Mouse (Mus musculus) lung, embryonic 16.5 days (tissue): ENCODE results near the gene Arid2. TPM values are rescaled to one million over a fixed set of nuclear protein-coding genes. Genes with fewer than 3 reads are reported as not detected.

Source experiments
- ATAC-seq: fragments of 200-750 bp; cut with Nextera tagmentation; 2 replicates; pipeline ENCODE4 v1.8.0; 2017; ENCODE audit warnings: low read depth, mild to moderate bottlenecking, moderate library complexity
- H3K27ac ChIP-seq: fragments of 300-500 bp; sonication (generic); 2 replicates; pipeline ENCODE4 v1.5.1; 2014; ENCODE audit warnings: mild to moderate bottlenecking, control low read depth, low read length
- H3K27me3 ChIP-seq: fragments of 300-500 bp; sonication (generic); 2 replicates; pipeline ENCODE4 v1.6.1; 2014; ENCODE audit warnings: low read depth, low read length, mixed read lengths; ENCODE audit not compliant: control insufficient read depth, insufficient read depth
- H3K36me3 ChIP-seq: fragments of 300-500 bp; sonication (generic); 2 replicates; pipeline ENCODE4 v1.6.1; 2014; ENCODE audit warnings: low read length; ENCODE audit not compliant: control insufficient read depth, insufficient read depth
- H3K4me1 ChIP-seq: fragments of 300-500 bp; sonication (generic); replicated peaks from 2 replicates; pipeline ENCODE4 v1.6.1; 2014; ENCODE audit warnings: low read length, mixed read lengths; ENCODE audit not compliant: control insufficient read depth, insufficient read depth
- H3K4me2 ChIP-seq: fragments of 300-500 bp; sonication (generic); 2 replicates; pipeline ENCODE4 v1.6.1; 2014; ENCODE audit warnings: low read depth, low read length, control low read depth
- H3K4me3 ChIP-seq: fragments of 300-500 bp; sonication (generic); 2 replicates; pipeline ENCODE4 v1.5.1; 2014; ENCODE audit warnings: mild to moderate bottlenecking, low read length, control low read depth
- H3K9ac ChIP-seq: fragments of 300-500 bp; sonication (generic); 2 replicates; pipeline ENCODE4 v1.6.1; 2014; ENCODE audit warnings: low read length, control low read depth
- H3K9me3 ChIP-seq: fragments of 300-500 bp; sonication (generic); 2 replicates; pipeline ENCODE4 v1.6.1; 2016; ENCODE audit warnings: low read length; ENCODE audit not compliant: control insufficient read depth
- WGBS: fragments of 180-500 bp; shearing (Covaris S2); extraction: QIAGEN DNeasy Blood & Tissue Kit; methylation state at CpG from one replicate; pipeline ENCODE4 v1.1.7; 2014; 5-methylcytosine and 5-hydroxymethylcytosine counted together
- microRNA-seq: library from miRNA; unstranded; fragments of <30 nt; microRNA quantifications from one replicate; pipeline ENCODE4, GENCODE M21; 2016
- polyA plus RNA-seq: library from polyadenylated mRNA; unstranded; fragments of >200 nt; fragmentation: Nextera tagmentation; extraction: Ambion mirVana; gene quantifications from 2 replicates; pipeline ENCODE4 v1.2.1, GENCODE M21; 2015

Gene Arid2
- polyA plus RNA-seq, 1 experiment from 2014 or later: 21.5 TPM

DNA sequence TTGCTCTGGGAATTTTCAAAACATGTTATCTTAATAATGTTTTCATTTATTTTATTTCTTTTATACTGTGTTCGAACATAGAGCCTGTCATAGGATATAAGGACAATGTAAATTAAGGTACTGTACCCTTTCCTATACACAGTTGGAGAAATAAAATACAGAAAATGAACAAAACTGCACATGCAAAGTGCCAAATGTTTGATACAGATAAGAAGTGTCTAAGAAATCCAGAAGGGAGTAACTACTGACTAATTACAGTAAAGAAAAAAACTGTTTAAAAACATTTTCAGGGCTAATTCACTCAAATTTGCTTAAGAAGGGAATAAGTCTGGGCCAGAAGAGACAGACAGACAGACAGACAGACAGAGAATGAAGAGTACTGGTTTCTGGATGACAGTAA lies 166.0 kb downstream of the Arid2 start:
- Histone ChIP-seq H3K36me3 (peaks cover 6% of the 10 kb centered on the region; the same call in 1 of the 2 replicates), H3K9ac (no peak overlapping the region), H3K27me3 (no peaks in the 10 kb centered on the region), H3K4me2 (no peak overlapping the region), H3K9me3 (no peaks in the 10 kb centered on the region), H3K4me3 (no peak overlapping the region), H3K4me1 (peaks cover 16% of the 10 kb centered on the region), H3K27ac (no peak overlapping the region)
- no peak for ATAC-seq
- WGBS: 83% methylated on average over 1 of the region's 1 CpGs

Small RNAs within 50 kb of the gene (microRNA-seq; reads per million reads assigned to microRNA genes)
- gene Gm25397: not detected

Other genes starting within 250 kb of the Arid2 start
- 79.5 and 88.8 TPM in 2 replicates for gene Scaf11, start 173.3 kb downstream of the Arid2 start, polyA plus RNA-seq